Mouse (Mus musculus): ENCODE measurements at regions not wholly inside any gene's neighbourhood (a gene's known extent, or its start where the extent isn't known, plus 50 kb on each side); places are given as distances from the start of the nearest gene placed in this dataset.

DNA sequence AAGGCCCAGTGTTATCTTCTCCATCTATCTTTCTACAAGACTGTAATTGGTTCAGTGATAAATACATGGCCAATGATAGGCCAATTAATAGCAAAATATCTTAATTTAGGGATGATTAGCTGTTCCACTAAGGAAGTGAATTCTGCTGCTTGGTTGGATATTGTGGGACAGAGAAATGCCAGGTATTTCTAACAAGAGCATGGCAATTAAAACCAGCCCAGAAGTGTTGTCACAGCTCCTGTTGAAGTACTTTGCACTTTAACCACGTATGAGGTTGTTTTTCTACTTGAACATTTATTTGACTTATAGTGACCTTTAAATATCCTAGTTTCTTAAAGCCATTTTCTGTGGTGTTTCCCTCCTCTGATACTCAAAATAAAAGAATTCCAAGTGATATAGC is 65.7 kb upstream of the Acsl4 start:
- no peak overlapping the region for H3K4me3 ChIP-seq (ENCODE audit: low read depth, low read length)
- 44% methylated on average over 1 of the region's 1 CpGs for WGBS
- no peaks in the 10 kb centered on the region for H3K9me3 ChIP-seq (ENCODE audit: low read length)
- no peak overlapping the region for H3K9ac ChIP-seq (replicated peaks; ENCODE audit: low read length, poor library complexity, severe bottlenecking)
- DNase-seq (ENCODE audit: low spot score) (no peak), ATAC-seq (ENCODE audit: low FRiP score) (no peak)
- no peaks in the 10 kb centered on the region for H3K27me3 ChIP-seq (ENCODE audit: insufficient read depth, low read length)
- no peak overlapping the region for H3K27ac ChIP-seq (ENCODE audit: low read depth, low read length)
- no peak overlapping the region for H3K4me2 ChIP-seq (ENCODE audit: low read depth, low read length, poor library complexity, severe bottlenecking)
- no peaks in the 10 kb centered on the region for H3K4me1 ChIP-seq (ENCODE audit: insufficient read depth, low read length)
- H3K36me3 ChIP-seq (ENCODE audit: insufficient read depth, low read length), result no peaks in the 10 kb centered on the region
- no peak for TF ChIP-seq CTCF (IDR thresholded peaks at IDR 0.05)

DNA sequence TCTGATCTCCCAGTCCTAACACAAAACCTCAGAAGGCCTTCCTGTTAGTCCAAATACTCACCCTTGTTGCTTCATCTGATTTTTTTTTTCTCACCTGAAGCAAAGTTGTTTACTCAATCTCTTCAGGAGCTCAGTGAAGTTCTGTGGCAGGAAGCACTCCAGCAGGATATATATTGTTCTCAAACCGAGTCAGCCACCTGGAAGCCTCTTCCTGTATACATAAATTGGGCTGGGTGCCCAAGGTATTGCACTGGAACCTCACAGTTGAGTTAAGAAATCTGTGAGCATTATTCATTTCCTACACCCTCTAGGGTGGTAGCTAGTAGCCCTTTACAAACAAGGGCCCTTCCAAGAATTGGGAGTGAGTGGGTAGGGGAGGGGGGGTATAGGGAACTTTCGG is 73.8 kb upstream of the Acsl4 start:
- no peak overlapping the region for H3K4me3 ChIP-seq (ENCODE audit: low read depth, low read length)
- WGBS, result 59% methylated on average over 2 of the region's 2 CpGs
- no peak for DNase-seq (ENCODE audit: low spot score)
- no peaks in the 10 kb centered on the region for H3K36me3 ChIP-seq (ENCODE audit: insufficient read depth, low read length)
- no peak overlapping the region for H3K9ac ChIP-seq (replicated peaks; ENCODE audit: low read length, poor library complexity, severe bottlenecking)
- no peak for ATAC-seq (ENCODE audit: low FRiP score)
- H3K9me3 ChIP-seq (ENCODE audit: low read length), result no peaks in the 10 kb centered on the region
- TF ChIP-seq CTCF (IDR thresholded peaks at IDR 0.05), result no peak
- no peaks in the 10 kb centered on the region for H3K4me1 ChIP-seq (ENCODE audit: insufficient read depth, low read length)
- H3K27ac ChIP-seq (ENCODE audit: low read depth, low read length), result no peak overlapping the region
- no peaks in the 10 kb centered on the region; the same call in 1 of the 2 replicates for H3K27me3 ChIP-seq (ENCODE audit: insufficient read depth, low read length)
- H3K4me2 ChIP-seq (ENCODE audit: low read depth, low read length, poor library complexity, severe bottlenecking), result no peak overlapping the region

DNA sequence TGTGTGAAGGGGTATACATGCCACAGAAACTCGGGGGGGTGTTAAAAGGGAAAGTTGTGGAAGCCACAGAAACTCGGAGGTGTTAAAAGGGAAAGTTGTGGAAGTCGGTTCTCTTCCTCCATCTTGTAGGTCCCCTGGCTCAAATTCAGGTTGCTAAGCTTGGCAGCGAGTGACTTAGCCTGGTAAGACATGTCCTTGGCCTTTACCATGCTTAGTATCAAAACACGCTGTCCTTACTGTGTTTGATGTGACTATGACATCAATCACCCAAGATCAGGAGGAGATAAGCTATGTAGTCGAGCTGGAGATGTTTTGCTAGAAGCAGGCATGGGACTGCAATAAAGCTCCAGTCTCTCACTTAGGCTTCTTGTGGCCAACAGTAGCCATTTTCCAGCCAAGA is 74.4 kb upstream of the Acsl4 start:
- 78% methylated on average over 6 of the region's 6 CpGs for WGBS
- Histone ChIP-seq H3K36me3 (ENCODE audit: insufficient read depth, low read length) (no peaks in the 10 kb centered on the region), H3K4me1 (ENCODE audit: insufficient read depth, low read length) (no peaks in the 10 kb centered on the region), H3K27ac (ENCODE audit: low read depth, low read length) (no peak overlapping the region), H3K4me3 (ENCODE audit: low read depth, low read length) (no peak overlapping the region), H3K9ac (replicated peaks; ENCODE audit: low read length, poor library complexity, severe bottlenecking) (no peak overlapping the region), H3K27me3 (ENCODE audit: insufficient read depth, low read length) (no peaks in the 10 kb centered on the region; the same call in 1 of the 2 replicates), H3K9me3 (ENCODE audit: low read length) (no peaks in the 10 kb centered on the region), H3K4me2 (ENCODE audit: low read depth, low read length, poor library complexity, severe bottlenecking) (no peak overlapping the region)
- TF ChIP-seq CTCF (IDR thresholded peaks at IDR 0.05), result no peak
- DNase-seq (ENCODE audit: low spot score) (no peak), ATAC-seq (ENCODE audit: low FRiP score) (no peak)

- no peaks in the 10 kb centered on the region for H3K9me3 ChIP-seq (ENCODE audit: low read length)
- DNase-seq (ENCODE audit: low spot score) (no peak), ATAC-seq (ENCODE audit: low FRiP score) (no peak)
- no peaks in the 10 kb centered on the region for H3K4me1 ChIP-seq (ENCODE audit: insufficient read depth, low read length)
- no peaks in the 10 kb centered on the region for H3K36me3 ChIP-seq (ENCODE audit: insufficient read depth, low read length)
- H3K9ac ChIP-seq (replicated peaks; ENCODE audit: low read length, poor library complexity, severe bottlenecking), result no peak overlapping the region
- no peak overlapping the region for H3K27ac ChIP-seq (ENCODE audit: low read depth, low read length)
- no peak overlapping the region for H3K4me2 ChIP-seq (ENCODE audit: low read depth, low read length, poor library complexity, severe bottlenecking)
- H3K4me3 ChIP-seq (ENCODE audit: low read depth, low read length), result no peak overlapping the region
- no peaks in the 10 kb centered on the region; the same call in 1 of the 2 replicates for H3K27me3 ChIP-seq (ENCODE audit: insufficient read depth, low read length)
- no peak for TF ChIP-seq CTCF (IDR thresholded peaks at IDR 0.05)
- 43% methylated on average over 5 of the region's 5 CpGs for WGBS
These were observed 77.5 kb upstream of the Acsl4 start for GRCm38 (mm10) chrX:142467850-142468256.

- Histone ChIP-seq H3K4me1 (ENCODE audit: insufficient read depth, low read length) (no peaks in the 10 kb centered on the region), H3K9ac (replicated peaks; ENCODE audit: low read length, poor library complexity, severe bottlenecking) (no peak overlapping the region), H3K27ac (ENCODE audit: low read depth, low read length) (no peak overlapping the region), H3K4me3 (ENCODE audit: low read depth, low read length) (no peak overlapping the region), H3K27me3 (ENCODE audit: insufficient read depth, low read length) (no peaks in the 10 kb centered on the region; the same call in 1 of the 2 replicates), H3K4me2 (ENCODE audit: low read depth, low read length, poor library complexity, severe bottlenecking) (no peak overlapping the region), H3K9me3 (ENCODE audit: low read length) (no peaks in the 10 kb centered on the region), H3K36me3 (ENCODE audit: insufficient read depth, low read length) (no peaks in the 10 kb centered on the region)
- 38% methylated on average over 4 of the region's 4 CpGs for WGBS
- ATAC-seq (ENCODE audit: low FRiP score), result no peak
- TF ChIP-seq CTCF (IDR thresholded peaks at IDR 0.05), result no peak
- no peak for DNase-seq (ENCODE audit: low spot score)
These were observed 78.1 kb upstream of the Acsl4 start for GRCm38 (mm10) chrX:142468388-142468787.

DNA sequence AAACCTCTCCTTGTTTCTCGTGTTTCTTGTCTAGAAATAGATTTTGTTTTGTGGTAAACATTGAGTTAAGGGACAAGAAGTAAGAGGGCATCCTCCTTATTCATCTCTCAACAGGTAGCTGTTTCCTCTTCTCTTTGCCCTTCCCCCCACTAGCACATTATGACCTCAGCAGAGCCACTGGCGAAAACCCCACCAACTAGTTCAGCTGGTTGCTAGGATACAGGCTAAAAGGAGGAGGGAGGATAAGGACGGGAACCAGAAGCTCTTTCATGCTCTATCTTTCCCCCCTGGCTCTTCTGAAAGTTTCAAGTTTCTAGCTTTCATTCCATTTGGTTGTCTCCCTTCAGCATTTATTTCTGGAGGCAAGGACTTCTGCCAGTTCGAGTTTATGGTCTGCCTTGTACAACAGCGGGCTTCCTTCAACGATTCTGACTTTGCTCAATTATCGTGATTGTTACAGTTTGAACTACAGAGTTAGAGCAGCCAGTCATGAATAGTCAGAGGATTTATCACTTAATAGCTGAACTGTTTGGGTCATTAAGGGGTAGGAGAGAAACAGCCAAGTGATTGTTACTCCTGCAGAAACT is 78.8 kb upstream of the Acsl4 start:
- Histone ChIP-seq H3K27me3 (ENCODE audit: insufficient read depth, low read length) (no peaks in the 10 kb centered on the region; the same call in 1 of the 2 replicates), H3K4me1 (ENCODE audit: insufficient read depth, low read length) (no peaks in the 10 kb centered on the region), H3K4me3 (ENCODE audit: low read depth, low read length) (no peak overlapping the region), H3K9ac (replicated peaks; ENCODE audit: low read length, poor library complexity, severe bottlenecking) (no peak overlapping the region), H3K9me3 (ENCODE audit: low read length) (no peaks in the 10 kb centered on the region), H3K27ac (ENCODE audit: low read depth, low read length) (no peak overlapping the region), H3K4me2 (ENCODE audit: low read depth, low read length, poor library complexity, severe bottlenecking) (no peak overlapping the region), H3K36me3 (ENCODE audit: insufficient read depth, low read length) (no peaks in the 10 kb centered on the region)
- ATAC-seq (ENCODE audit: low FRiP score) (no peak), DNase-seq (ENCODE audit: low spot score) (peak; percentile 41)
- no peak for TF ChIP-seq CTCF (IDR thresholded peaks at IDR 0.05)
- 33% methylated on average over 7 of the region's 7 CpGs for WGBS
